Mouse (Mus musculus) heart, embryonic 10.5 days (tissue): ENCODE data around the gene Plxnc1. TPM values are rescaled to one million over a fixed set of nuclear protein-coding genes. Genes with fewer than 3 reads are reported as not detected.

Experiments used
- DNase-seq: peaks from one replicate; pipeline ENCODE4 v3.0.0-alpha.2; 2017; ENCODE audit warnings: low spot score
- H3K27ac ChIP-seq: fragments of 300-500 bp; sonication (generic); 2 replicates; pipeline ENCODE4 v1.5.1; 2016; ENCODE audit warnings: mild to moderate bottlenecking
- H3K27me3 ChIP-seq: fragments of 300-500 bp; sonication (generic); 2 replicates; pipeline ENCODE4 v1.6.1; 2016; ENCODE audit warnings: mild to moderate bottlenecking; ENCODE audit not compliant: poor library complexity, insufficient read depth, severe bottlenecking
- H3K36me3 ChIP-seq: fragments of 300-500 bp; sonication (generic); 2 replicates; pipeline ENCODE4 v1.6.1; 2016; ENCODE audit warnings: mild to moderate bottlenecking, moderate library complexity
- H3K4me1 ChIP-seq: fragments of 300-500 bp; sonication (generic); 2 replicates; pipeline ENCODE4 v1.6.1; 2016; ENCODE audit warnings: mild to moderate bottlenecking
- H3K4me3 ChIP-seq: fragments of 300-500 bp; sonication (generic); 2 replicates; pipeline ENCODE4 v1.5.1; 2016; ENCODE audit warnings: mild to moderate bottlenecking, moderate library complexity
- H3K9me3 ChIP-seq: fragments of 300-500 bp; sonication (generic); 2 replicates; pipeline ENCODE4 v1.6.1; 2016; ENCODE audit warnings: mild to moderate bottlenecking, moderate library complexity
- WGBS: fragments of 180-500 bp; shearing (Covaris S2); methylation state at CpG from one replicate; pipeline ENCODE4 v1.1.7; 2016; 5-methylcytosine and 5-hydroxymethylcytosine counted together
- polyA plus RNA-seq: library from polyadenylated mRNA; unstranded; fragments of >200 nt; fragmentation: Nextera tagmentation; extraction: Ambion mirVana; gene quantifications from 2 replicates; pipeline ENCODE4 v1.2.1, GENCODE M21; 2016

The Plxnc1 gene
- polyA plus RNA-seq, 1 experiment from 2014 or later = 2.2 TPM

GRCm38 (mm10) chr10:94811907-94812851, 132.5 kb downstream of the Plxnc1 start:
- no peak overlapping the region for H3K27ac ChIP-seq
- 66% methylated on average over 17 of the region's 17 CpGs for WGBS
- DNase-seq = no peak

DNA sequence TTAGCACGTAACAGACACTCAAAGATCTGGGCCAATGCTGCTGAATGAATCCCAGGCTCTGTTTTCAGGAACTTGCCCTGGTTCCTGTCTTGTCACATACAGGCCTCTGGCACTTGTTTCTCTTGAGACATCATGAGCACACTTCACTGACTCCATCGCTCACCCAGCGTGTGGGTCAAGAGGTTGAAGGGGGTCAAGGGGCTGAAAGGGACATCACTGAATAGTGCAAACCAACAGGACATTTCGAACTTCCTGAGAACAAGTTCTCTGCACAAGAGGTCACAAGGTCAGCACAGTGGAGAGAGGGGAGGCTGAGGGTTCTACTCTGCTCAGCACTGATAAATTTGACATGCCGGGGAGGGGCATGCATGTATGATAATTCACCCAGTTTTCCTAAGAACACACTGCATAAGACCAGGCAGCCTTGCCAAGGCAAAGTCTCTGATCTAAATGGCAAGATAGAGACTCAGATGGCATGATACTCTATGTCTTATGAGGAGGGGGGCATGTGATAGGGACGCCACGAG, 134.6 kb downstream of the Plxnc1 start:
- peaks cover 16% of the 10 kb centered on the region for H3K4me1 ChIP-seq
- 41% methylated on average over 7 of the region's 7 CpGs for WGBS
- no peak overlapping the region for H3K4me3 ChIP-seq
- peaks cover 30% of the 10 kb centered on the region for H3K27me3 ChIP-seq
- DNase-seq = peak; percentile 61
- H3K36me3 ChIP-seq = no peaks in the 10 kb centered on the region
- H3K9me3 ChIP-seq = no peaks in the 10 kb centered on the region
- H3K27ac ChIP-seq = no peak overlapping the region

More at GRCm38 (mm10) chr10:94811907-94812851, 132.5 kb downstream of the Plxnc1 start:
- peaks cover 36% of the 10 kb centered on the region for H3K27me3 ChIP-seq
- no peak overlapping the region for H3K4me3 ChIP-seq
- H3K9me3 ChIP-seq = no peaks in the 10 kb centered on the region
- no peaks in the 10 kb centered on the region for H3K36me3 ChIP-seq
- H3K4me1 ChIP-seq = peaks cover 14% of the 10 kb centered on the region

GRCm38 (mm10) chr10:94808275-94808674, 136.4 kb downstream of the Plxnc1 start:
- Histone ChIP-seq H3K36me3 (no peaks in the 10 kb centered on the region), H3K27ac (no peak overlapping the region), H3K4me1 (peaks cover 20% of the 10 kb centered on the region), H3K4me3 (no peak overlapping the region), H3K27me3 (peaks cover 23% of the 10 kb centered on the region), H3K9me3 (no peaks in the 10 kb centered on the region)
- whole genome bisulfite sequencing = 62% methylated on average over 6 of the region's 6 CpGs
- DNase-seq = no peak

DNA sequence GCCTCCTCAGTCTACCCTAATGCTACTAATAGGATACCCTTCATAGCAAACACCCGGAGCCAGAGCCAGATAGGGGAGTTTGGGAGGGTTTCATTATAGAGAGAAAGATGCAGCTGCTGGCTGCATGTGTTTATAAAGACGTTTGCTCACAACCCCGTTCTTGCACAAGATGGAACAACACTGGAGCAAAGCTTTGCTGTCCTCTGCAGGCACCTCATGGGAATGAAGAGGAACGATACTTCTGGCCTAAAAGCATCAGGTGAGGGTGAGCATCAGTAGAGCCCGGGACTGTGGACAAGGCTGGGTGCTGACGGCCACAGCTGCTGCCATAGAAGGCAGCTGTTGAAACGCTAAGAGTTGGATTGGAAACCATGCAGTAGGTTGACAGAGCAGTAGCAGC, 137.3 kb downstream of the Plxnc1 start:
- Histone ChIP-seq H3K27ac (no peak overlapping the region), H3K4me1 (peaks cover 20% of the 10 kb centered on the region), H3K36me3 (no peaks in the 10 kb centered on the region), H3K27me3 (peaks cover 20% of the 10 kb centered on the region), H3K4me3 (no peak overlapping the region), H3K9me3 (no peaks in the 10 kb centered on the region)
- WGBS = 69% methylated on average over 7 of the region's 7 CpGs
- DNase-seq = no peak

DNA sequence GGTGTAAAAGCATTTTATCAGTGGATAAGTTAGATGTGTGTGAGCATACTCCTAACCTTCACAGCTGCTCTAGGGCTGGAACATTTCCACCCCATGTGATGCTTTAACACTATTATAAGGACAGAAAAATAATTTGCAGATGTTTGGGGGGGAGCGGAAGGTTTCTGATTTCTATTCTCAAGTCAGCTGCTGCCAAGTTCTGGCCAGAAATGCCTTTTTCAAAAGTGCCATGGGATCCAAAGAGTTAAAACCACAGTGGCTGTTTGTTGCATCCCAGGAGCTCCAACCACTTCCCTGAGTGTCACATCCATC, 139.8 kb downstream of the Plxnc1 start:
- Histone ChIP-seq H3K4me3 (no peak overlapping the region), H3K27ac (no peak overlapping the region), H3K36me3 (no peaks in the 10 kb centered on the region), H3K4me1 (peaks cover 28% of the 10 kb centered on the region), H3K27me3 (peaks cover 17% of the 10 kb centered on the region), H3K9me3 (no peaks in the 10 kb centered on the region)
- DNase-seq = no peak
- WGBS = 84% methylated on average over 1 of the region's 1 CpGs

- DNase-seq = no peak
- H3K4me1 ChIP-seq = peaks cover 30% of the 10 kb centered on the region
- no peaks in the 10 kb centered on the region for H3K9me3 ChIP-seq
- WGBS = 62% methylated on average over 10 of the region's 10 CpGs
- no peak overlapping the region for H3K4me3 ChIP-seq
- no peak overlapping the region for H3K27ac ChIP-seq
- H3K27me3 ChIP-seq = peaks cover 17% of the 10 kb centered on the region
- H3K36me3 ChIP-seq = no peaks in the 10 kb centered on the region
These were observed 140.4 kb downstream of the Plxnc1 start for GRCm38 (mm10) chr10:94804029-94804908.

GRCm38 (mm10) chr10:94800677-94801354, 143.8 kb downstream of the Plxnc1 start:
- WGBS = 46% methylated on average over 7 of the region's 7 CpGs
- peaks cover 7% of the 10 kb centered on the region; the same call in 1 of the 2 replicates for H3K27me3 ChIP-seq
- 0 out of 2 replicates have a peak, but pooled peaks cover 2% of the 10 kb centered on the region for H3K36me3 ChIP-seq
- H3K9me3 ChIP-seq = no peaks in the 10 kb centered on the region
- DNase-seq = no peak
- H3K4me3 ChIP-seq = no peak overlapping the region
- H3K4me1 ChIP-seq = peaks cover 34% of the 10 kb centered on the region
- H3K27ac ChIP-seq = no peak overlapping the region; the same call in 1 of the 2 replicates

DNA sequence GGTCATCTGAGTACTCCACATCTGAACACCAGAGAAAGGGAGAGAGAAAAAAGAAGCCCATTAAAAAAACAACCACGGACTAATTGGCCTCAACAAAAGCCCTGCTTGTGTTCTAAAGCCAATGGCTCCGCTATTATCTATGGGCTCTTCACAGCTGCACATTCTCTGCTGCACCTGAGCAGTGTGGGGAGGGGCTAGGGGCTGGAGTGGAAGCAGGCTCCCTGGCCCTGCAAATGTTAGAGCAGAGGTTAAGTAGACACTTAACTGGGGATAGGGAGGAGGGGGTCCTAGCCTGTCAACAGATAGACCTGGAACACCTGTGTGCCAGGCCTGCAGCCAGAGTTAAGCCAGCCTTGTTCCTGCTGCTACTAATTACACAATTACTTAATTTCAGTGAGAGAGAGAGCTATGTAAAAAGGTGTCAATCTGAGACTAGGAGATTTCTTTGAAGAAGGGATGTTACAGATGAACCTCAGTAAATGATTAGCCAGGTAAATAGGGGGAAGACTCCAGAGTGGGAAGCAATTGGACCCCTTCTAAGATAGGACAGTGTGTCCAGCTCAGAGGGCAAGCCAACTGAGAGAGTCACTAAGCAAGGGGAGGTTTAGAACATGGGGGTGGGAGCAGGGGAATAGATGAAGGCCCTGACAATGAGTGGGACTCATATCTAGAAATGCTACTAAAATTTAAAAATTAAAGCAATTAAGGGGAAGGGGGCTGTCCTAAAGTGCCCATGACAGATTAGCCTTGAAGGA, 145.0 kb downstream of the Plxnc1 start:
- Histone ChIP-seq H3K27ac (peak overlapping the region; percentile 36; the same call in 1 of the 2 replicates), H3K4me3 (no peak overlapping the region), H3K36me3 (0 out of 2 replicates have a peak, but pooled peaks cover 3% of the 10 kb centered on the region), H3K4me1 (peaks cover 34% of the 10 kb centered on the region), H3K27me3 (0 out of 2 replicates have a peak, but pooled peaks cover 7% of the 10 kb centered on the region), H3K9me3 (no peaks in the 10 kb centered on the region)
- no peak for DNase-seq
- WGBS = 63% methylated on average over 2 of the region's 2 CpGs

DNA sequence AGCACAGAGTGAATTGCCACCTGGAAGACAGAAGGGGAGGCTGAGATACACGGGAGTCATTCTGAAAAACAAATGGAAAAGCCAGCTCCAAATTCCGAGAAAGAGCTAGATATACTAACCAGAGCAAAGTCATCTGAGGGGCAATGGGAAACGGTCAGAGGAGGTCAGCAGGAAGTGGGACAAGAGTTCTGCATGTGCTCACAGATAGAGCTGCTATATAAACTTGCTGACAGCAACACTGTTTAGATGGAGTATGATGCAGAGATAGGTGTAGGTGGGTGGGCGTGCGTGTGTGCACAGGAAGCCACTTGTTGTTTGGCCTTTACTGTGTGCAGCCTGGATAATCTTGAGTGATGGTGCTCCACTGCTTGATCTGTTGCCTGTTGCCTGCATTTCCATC, 146.5 kb downstream of the Plxnc1 start:
- no peak overlapping the region for H3K4me3 ChIP-seq
- 45% methylated on average over 5 of the region's 5 CpGs for WGBS
- no peak for DNase-seq
- H3K9me3 ChIP-seq = no peaks in the 10 kb centered on the region
- H3K36me3 ChIP-seq = 0 out of 2 replicates have a peak, but pooled peaks cover 3% of the 10 kb centered on the region
- no peak overlapping the region for H3K27ac ChIP-seq
- peaks cover 30% of the 10 kb centered on the region for H3K4me1 ChIP-seq
- H3K27me3 ChIP-seq = 0 out of 2 replicates have a peak, but pooled peaks cover 7% of the 10 kb centered on the region

DNA sequence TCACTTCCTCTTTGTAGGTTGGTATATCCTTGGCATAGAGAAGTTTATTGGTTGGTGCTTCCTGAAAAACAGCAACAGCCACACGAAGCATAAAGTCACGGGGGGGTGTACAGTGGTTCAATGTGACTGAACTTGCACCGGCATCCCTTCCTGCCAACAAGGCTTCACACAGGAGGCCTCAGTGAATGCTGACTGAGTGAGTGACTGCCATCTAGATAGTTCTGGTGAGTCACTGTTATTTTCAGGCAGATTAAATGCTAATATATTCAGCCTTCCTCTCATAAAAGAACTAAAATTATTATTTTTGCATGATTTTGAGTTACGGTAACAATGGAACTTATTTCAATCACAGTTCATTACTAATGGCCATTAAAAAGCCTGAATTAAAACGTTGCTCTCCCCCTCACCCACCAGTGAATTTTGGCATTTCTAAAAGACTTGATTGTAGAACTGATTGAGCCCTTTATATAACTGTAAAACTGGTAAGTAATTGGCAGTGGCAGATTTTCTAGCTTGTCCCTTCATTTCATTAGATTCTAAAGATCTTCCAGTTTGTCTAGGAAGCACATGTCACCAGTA, 149.9 kb downstream of the Plxnc1 start:
- no peak overlapping the region for H3K4me3 ChIP-seq
- H3K4me1 ChIP-seq = peaks cover 16% of the 10 kb centered on the region
- H3K9me3 ChIP-seq = no peaks in the 10 kb centered on the region
- no peak for DNase-seq
- 93% methylated on average over 5 of the region's 5 CpGs for whole genome bisulfite sequencing
- H3K36me3 ChIP-seq = peaks cover 9% of the 10 kb centered on the region; the same call in 1 of the 2 replicates
- 0 out of 2 replicates have a peak, but pooled peaks cover 7% of the 10 kb centered on the region for H3K27me3 ChIP-seq
- no peak overlapping the region for H3K27ac ChIP-seq

DNA sequence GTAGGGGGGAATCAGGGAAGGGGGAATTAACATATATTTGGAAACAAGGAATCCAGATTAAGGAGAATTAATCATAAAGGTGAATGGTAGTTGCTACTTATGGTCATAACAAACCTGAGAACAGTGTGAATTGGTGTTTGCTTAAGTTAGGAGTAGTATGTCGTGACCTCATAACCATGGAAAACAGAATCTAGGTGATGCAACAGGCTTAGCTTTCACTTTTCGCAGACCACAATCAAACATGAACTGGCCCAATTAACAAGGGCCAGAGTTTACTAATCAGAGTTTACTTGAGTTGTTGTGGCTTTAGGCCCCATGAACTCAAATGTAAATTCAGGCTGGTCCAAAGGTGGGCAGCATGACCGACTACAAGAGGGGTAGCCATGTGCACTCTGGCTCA, 150.7 kb downstream of the Plxnc1 start:
- WGBS = 91% methylated on average over 3 of the region's 3 CpGs
- Histone ChIP-seq H3K36me3 (peaks cover 9% of the 10 kb centered on the region; the same call in 1 of the 2 replicates), H3K4me3 (no peak overlapping the region), H3K27me3 (0 out of 2 replicates have a peak, but pooled peaks cover 7% of the 10 kb centered on the region), H3K4me1 (peaks cover 8% of the 10 kb centered on the region; the same call in 1 of the 2 replicates), H3K27ac (no peak overlapping the region), H3K9me3 (no peaks in the 10 kb centered on the region)
- DNase-seq = no peak
